Mouse (Mus musculus): ENCODE results near the gene Kbtbd2.

Kbtbd2 gene

GRCm38 (mm10) chr6:56797311-56798151, at the start of gene Kbtbd2:
Gene Kbtbd2 (minus strand): TSS chr6:56797813.
- ATAC-seq (ENCODE audit: low TSS enrichment) = peak; percentile 93

GRCm38 (mm10) chr6:56844365-56844764, 46.8 kb upstream of the Kbtbd2 start:
- ATAC-seq (ENCODE audit: low TSS enrichment) = no peak

DNA sequence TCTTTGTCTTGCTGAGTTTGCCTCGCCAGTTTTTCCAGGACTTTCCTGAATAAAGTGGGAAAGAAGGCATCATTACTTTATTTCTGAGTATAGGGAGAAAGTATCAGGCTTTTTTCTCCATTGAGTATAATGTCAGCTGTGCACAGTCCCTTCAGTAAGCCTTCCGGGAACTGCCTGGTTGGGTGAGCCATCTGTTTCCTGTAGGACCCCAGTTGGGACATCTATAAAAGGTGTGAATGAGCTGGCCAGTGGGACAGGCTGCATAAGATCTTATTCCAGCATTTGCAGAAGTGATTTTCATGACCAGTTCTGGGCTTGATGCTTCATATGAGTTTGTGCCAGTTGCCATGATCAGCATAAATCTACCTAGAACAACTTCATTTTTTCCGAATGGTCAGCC, 45.6 kb upstream of the Kbtbd2 start:
- ATAC-seq (ENCODE audit: low TSS enrichment) = peak; percentile 31; the same call in 1 of the 2 replicates

- no peak for ATAC-seq (ENCODE audit: low TSS enrichment)
These were observed 40.0 kb upstream of the Kbtbd2 start for GRCm38 (mm10) chr6:56837621-56838020.

DNA sequence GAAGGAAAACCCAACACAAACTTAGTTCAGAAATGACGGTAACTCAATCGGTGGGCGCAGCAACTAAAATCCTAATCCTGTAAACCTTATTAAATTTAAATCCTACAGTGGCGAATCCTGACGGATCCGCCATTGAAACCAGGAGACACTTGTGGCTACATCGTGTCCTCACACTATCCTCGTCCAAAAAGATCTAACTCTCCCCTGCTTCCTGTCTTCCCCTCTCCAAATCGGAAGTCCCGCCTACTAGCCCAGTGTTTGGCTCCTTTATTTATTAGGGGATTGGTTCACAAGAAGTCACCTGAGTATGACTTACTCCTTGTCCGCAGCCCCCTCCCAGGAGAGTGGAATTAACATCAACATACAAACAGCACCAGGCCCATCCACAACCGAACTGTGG, 39.6 kb upstream of the Kbtbd2 start:
- ATAC-seq (ENCODE audit: low TSS enrichment) = no peak

GRCm38 (mm10) chr6:56835532-56835931, 37.9 kb upstream of the Kbtbd2 start:
- peak; percentile 62; the same call in 1 of the 2 replicates for ATAC-seq (ENCODE audit: low TSS enrichment)

- ATAC-seq (ENCODE audit: low TSS enrichment) = no peak
These were observed 37.2 kb upstream of the Kbtbd2 start for GRCm38 (mm10) chr6:56834769-56835168.

- ATAC-seq (ENCODE audit: low TSS enrichment) = no peak
These were observed 35.2 kb upstream of the Kbtbd2 start for GRCm38 (mm10) chr6:56832830-56833229.

DNA sequence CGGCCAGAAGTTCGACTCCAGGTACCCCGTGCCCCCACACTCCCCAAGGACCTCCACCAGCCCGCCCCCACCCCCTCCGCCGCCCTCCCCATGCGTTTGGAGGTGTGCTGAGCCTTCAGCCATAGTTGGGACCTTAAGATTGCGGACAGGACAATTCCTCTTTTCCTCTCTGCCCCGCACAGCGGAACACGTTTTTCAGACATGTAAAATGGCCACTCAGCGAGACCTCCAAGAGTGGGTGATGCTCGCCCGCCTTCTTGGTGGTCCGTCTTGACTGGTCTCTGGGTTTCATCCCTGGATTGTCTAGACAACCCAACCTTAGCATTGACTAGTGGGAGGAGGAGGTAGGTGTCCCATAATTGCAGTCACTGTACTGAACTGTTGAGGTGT, 34.8 kb upstream of the Kbtbd2 start:
- ATAC-seq (ENCODE audit: low TSS enrichment) = no peak

DNA sequence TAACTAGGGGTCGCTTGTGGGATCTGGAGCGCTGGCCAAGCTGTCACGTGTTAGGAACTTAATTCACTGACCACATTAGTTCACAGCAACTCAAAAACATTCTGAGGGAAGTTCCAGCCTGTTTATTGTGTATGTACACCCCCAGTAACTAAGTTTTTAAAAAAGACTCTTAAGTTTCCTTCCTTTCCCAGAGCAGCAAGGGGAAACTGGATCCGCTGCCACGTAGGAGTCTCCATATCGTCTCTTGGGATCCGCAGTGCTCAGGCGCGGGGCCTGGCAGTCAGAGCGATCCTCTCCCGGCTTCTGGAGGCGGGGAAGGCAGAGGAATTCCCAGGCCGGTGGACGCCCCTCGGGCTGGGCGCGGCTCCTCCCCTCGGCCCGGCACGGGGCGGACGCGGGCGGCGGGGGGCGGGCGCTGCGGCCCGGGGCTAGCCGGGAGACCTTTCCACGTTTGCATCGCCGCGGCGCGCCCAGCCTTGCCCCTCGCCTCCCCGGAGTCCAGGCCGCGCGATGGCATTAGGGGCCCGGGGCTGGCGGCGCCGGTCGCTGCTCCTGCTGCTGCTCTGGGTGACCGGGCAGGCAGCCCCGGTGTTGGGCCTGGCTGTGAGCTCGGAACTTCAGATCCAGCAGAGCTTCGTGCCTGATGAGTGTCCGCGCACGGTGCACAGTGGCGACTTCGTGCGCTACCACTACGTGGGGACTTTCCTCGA, 34.2 kb upstream of the Kbtbd2 start, which contains the start of gene Fkbp9:
Fkbp9 (plus strand) TSS at position 363 of the 710 bp plus-strand sequence.
- peak; percentile 88 for ATAC-seq (ENCODE audit: low TSS enrichment)

DNA sequence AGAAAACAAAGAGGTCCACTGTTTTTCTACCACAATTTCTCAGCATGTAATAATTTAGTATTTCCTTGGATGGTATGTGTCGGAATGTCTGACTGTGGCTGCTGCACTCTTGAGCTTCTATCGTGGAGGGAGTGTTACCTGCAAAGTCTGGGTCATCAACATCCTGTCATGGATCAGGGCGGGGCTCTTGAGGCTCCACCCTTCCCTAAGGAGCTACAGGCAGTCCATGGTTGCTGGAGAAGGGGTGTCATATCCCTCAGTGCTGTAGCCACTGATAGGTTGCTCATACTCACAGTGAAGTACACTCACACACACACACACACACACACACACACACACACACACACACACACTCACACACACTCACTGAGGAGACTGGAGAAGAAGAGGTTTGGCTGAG, 28.0 kb upstream of the Kbtbd2 start:
- ATAC-seq (ENCODE audit: low TSS enrichment) = no peak

- no peak for ATAC-seq (ENCODE audit: low TSS enrichment)
These were observed 21.5 kb upstream of the Kbtbd2 start for GRCm38 (mm10) chr6:56819124-56819487.

- ATAC-seq (ENCODE audit: low TSS enrichment) = no peak
These were observed 21.0 kb upstream of the Kbtbd2 start for GRCm38 (mm10) chr6:56818436-56819123.

DNA sequence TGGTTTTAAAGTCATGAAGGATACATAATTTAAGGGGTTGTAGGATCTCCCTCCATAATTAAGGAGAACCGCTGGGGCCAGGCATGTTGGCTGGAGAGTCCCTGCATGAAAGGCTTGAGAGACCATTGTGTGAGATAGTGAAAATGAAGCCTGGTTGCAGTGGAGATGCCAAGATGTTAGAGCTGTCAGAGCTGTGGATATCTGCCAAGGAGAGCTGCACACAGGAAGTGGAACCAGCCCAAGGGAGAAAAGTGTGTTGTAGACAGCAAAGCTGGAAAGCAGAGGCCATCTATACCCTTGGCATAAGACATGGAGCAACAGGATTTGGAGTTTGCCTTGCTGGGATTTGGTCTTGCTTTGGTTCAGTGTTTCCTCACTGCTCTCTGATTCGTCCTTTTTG, 15.7 kb upstream of the Kbtbd2 start:
- ATAC-seq (ENCODE audit: low TSS enrichment) = no peak

DNA sequence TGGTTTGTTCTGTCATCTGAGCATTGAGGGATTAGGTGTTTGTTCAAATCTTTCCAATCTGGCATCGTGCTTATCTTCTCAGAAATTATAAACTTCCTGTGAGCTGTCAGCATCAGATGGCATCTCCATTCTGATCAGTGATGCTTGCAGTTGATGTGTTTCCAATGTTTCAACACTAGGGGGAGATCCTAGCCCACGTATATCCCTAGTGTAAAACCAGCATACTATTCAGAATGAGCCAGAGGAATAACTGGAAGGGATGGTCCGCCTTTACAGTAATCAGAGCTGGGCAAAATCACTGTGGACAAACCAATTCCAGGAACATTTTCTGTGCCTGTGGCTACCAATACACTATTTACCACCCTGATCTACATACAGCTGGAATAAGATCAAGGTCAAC, 11.0 kb upstream of the Kbtbd2 start:
- ATAC-seq (ENCODE audit: low TSS enrichment) = peak; percentile 86

GRCm38 (mm10) chr6:56806195-56806594, 8.6 kb upstream of the Kbtbd2 start:
- peak; percentile 92 for ATAC-seq (ENCODE audit: low TSS enrichment)

GRCm38 (mm10) chr6:56805026-56805425, 7.4 kb upstream of the Kbtbd2 start:
- ATAC-seq (ENCODE audit: low TSS enrichment) = no peak

DNA sequence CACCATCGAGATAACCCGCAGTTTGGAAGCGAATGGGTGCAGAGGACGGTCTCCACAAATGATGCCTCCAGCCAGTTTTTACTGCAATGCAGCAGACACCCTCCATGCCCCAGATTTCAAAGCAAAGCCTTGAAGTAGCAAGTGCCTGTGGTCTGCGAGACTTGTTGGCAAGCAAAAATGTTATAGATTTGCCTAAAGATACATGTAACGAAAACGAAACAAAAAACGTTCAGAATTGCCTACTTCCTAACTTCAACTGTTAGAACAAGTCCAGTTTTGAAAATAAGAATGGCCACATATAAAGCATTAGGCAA, 496 bp upstream of the Kbtbd2 start:
- ATAC-seq (ENCODE audit: low TSS enrichment) = no peak

GRCm38 (mm10) chr6:56796668-56797141, 908 bp downstream of the Kbtbd2 start:
- peak; percentile 24 for ATAC-seq (ENCODE audit: low TSS enrichment)

DNA sequence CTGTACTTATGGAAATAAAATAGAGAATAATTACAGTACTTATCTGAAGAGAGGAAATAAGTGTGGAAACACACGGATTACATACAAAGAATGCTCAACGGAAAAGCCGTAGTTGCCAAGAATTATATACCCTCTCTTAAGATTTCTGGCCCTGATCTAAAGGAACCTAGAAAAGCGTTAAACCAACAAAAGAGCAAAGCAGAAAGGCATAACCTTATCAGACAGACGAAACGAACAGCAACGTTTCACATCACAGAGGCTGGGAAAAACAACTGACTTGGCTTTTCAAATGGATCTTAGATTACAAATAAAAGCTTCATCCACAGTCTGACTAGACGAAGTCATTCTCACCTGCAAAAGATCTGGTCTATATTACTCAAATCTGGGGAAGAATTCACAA, 1.4 kb downstream of the Kbtbd2 start:
- no peak for ATAC-seq (ENCODE audit: low TSS enrichment)

GRCm38 (mm10) chr6:56794834-56795233, 2.8 kb downstream of the Kbtbd2 start:
- ATAC-seq (ENCODE audit: low TSS enrichment) = no peak

DNA sequence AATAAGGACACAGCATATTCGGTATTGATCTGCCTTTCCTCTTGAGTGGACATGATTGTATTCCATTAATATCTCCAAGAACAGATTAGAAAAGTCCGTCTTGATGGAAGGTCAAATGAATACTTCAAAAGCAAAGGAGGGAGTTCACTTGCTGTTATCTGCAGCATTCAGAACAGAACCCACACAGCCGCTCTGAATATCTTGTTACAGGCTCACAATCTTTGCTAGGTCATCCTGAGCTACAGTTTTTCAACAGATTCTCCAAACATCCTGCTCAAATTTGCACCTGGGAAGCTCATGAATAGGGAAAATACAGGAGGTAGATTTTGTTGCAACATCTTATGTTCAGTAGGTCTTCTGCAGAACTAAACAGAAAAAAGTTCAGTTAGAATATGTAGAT, 8.3 kb downstream of the Kbtbd2 start:
- no peak for ATAC-seq (ENCODE audit: low TSS enrichment)

DNA sequence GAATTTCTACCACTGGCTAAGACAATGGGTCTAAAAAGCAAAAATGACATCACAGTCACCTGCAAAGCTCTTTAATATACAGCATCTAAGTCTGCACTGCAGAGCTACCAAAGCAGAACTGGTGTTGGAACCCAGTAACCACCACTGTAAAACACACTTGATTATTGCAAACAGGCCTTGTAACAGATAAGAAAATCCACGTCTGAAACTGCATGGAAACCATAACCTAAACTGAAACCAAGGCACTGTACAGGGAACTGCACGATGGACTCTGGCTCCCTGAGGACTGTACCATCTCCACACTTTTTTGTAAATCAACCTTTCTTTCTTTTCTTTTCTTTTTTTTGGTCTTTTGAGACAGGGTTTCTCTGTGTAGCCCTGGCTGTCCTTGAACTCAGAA, 9.9 kb downstream of the Kbtbd2 start:
- ATAC-seq (ENCODE audit: low TSS enrichment) = no peak

All from frontal cortex, adult (tissue).